Mouse (Mus musculus): ENCODE results near the gene Tnpo3. TPM values are rescaled to one million over a fixed set of nuclear protein-coding genes. Genes with fewer than 3 reads are reported as not detected.
A peak's percentile ranks its signal among the peaks of the same experiment; 100 is the strongest.

Tnpo3 gene
- polyA plus RNA-seq, 1 experiment: 62.6 TPM

GRCm38 (mm10) chr6:29524034-29524489, 85.6 kb downstream of the Tnpo3 start:
- Histone ChIP-seq H3K4me3 (ENCODE audit: control insufficient read depth, insufficient read depth, low read length) (no peak overlapping the region), H3K27me3 (ENCODE audit: control insufficient read depth, insufficient read depth, low read length) (peaks cover 19% of the 10 kb centered on the region), H3K36me3 (ENCODE audit: control insufficient read depth, insufficient read depth, low read length) (no peaks in the 10 kb centered on the region), H3K4me1 (replicated peaks; ENCODE audit: control insufficient read depth, insufficient read depth, low read length) (peaks cover 22% of the 10 kb centered on the region), H3K27ac (ENCODE audit: control insufficient read depth, insufficient read depth, low read length) (0 out of 2 replicates have a peak overlapping the region, but pooled peaks have one; percentile 23)
- WGBS: 29% methylated on average over 6 of the region's 6 CpGs
- no peak for DNase-seq
- no peak for TF ChIP-seq POLR2A (IDR thresholded peaks at IDR 0.05; ENCODE audit: control insufficient read depth, extremely low read depth, insufficient read depth, low read length, poor library complexity)
- no peak for TF ChIP-seq CTCF (IDR thresholded peaks at IDR 0.05; ENCODE audit: borderline replicate concordance, control insufficient read depth, extremely low read depth, insufficient read depth, low read length, poor library complexity)

DNA sequence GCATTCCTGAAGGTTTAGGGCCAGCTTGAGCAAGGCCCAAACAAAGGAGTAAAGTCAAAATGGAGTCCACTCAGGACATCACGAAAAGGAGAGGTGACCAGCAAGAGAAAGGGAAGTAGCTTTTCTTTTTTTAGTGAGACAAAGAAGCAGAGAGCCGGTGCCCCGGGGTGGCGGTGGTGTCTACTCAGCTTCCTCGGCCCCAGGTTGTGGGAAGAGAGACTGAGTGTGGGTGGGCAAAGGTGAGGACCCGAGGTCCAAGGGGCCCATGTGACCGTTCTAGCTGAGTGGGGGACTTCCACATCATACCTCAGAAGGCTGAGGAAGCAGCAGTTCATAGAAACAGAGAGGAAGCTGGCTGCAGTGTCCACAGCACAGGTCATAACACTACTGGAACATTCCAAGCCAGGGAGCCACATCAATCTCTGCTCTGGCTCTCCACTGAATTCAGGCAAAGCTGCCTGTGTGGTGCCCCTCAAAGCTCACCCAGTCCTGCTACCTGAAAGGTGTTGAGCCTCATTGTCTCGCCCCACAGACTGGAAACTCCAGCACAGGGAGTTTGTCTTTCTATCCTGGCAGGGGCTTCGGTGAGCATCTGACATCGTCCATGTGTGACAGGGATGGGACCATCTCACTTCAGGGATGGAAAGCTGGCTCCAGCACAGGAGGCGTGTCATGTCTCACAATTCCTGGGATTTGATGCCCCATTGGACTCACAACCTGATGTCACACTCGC, 86.2 kb downstream of the Tnpo3 start:
- no peak for TF ChIP-seq POLR2A (IDR thresholded peaks at IDR 0.05; ENCODE audit: control insufficient read depth, extremely low read depth, insufficient read depth, low read length, poor library complexity)
- no peak for TF ChIP-seq CTCF (IDR thresholded peaks at IDR 0.05; ENCODE audit: borderline replicate concordance, control insufficient read depth, extremely low read depth, insufficient read depth, low read length, poor library complexity)
- DNase-seq: no peak
- 49% methylated on average over 12 of the region's 12 CpGs for WGBS
- Histone ChIP-seq H3K27ac (ENCODE audit: control insufficient read depth, insufficient read depth, low read length) (peak overlapping the region; percentile 45; the same call in 1 of the 2 replicates), H3K36me3 (ENCODE audit: control insufficient read depth, insufficient read depth, low read length) (no peaks in the 10 kb centered on the region), H3K4me3 (ENCODE audit: control insufficient read depth, insufficient read depth, low read length) (no peak overlapping the region), H3K4me1 (replicated peaks; ENCODE audit: control insufficient read depth, insufficient read depth, low read length) (peaks cover 20% of the 10 kb centered on the region), H3K27me3 (ENCODE audit: control insufficient read depth, insufficient read depth, low read length) (peaks cover 19% of the 10 kb centered on the region)

DNA sequence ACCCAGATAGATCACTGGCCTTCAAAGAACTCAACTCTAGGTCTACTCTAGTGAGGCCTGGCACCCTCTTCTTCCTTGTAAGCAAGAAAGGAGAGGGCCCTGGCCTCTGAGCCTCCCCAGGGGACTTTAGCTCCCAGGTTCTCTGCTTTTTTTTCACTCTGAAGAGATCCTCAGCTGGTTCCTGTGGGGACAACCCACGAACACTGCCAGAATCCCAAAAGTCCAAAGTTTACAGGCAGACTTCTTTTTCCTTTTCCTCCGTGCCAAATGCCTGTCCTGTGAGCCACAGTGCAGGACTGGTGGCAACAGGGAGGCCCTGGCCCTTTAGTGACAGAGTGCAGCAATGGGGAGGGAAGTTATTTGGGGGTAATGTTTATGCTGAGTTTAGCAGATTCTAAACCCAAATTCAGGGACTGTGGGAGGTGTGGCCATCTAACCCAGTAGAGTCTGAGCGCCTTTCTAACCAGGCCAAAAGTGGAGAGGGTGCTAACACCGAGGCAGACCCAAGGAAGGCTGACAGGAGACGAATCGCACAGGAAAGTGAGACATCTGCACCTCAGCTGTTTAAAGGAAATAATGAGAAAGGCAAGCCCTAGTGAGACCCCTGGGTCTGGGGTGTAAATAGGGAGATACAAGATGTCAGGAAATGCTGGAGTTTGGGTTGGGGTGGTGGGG, 86.9 kb downstream of the Tnpo3 start:
- TF ChIP-seq CTCF (IDR thresholded peaks at IDR 0.05; ENCODE audit: borderline replicate concordance, control insufficient read depth, extremely low read depth, insufficient read depth, low read length, poor library complexity): no peak
- TF ChIP-seq POLR2A (IDR thresholded peaks at IDR 0.05; ENCODE audit: control insufficient read depth, extremely low read depth, insufficient read depth, low read length, poor library complexity): no peak
- Histone ChIP-seq H3K4me3 (ENCODE audit: control insufficient read depth, insufficient read depth, low read length) (no peak overlapping the region), H3K4me1 (replicated peaks; ENCODE audit: control insufficient read depth, insufficient read depth, low read length) (peaks cover 15% of the 10 kb centered on the region), H3K36me3 (ENCODE audit: control insufficient read depth, insufficient read depth, low read length) (no peaks in the 10 kb centered on the region), H3K27me3 (ENCODE audit: control insufficient read depth, insufficient read depth, low read length) (peaks cover 12% of the 10 kb centered on the region), H3K27ac (ENCODE audit: control insufficient read depth, insufficient read depth, low read length) (peak overlapping the region; percentile 31; the same call in 1 of the 2 replicates)
- DNase-seq: no peak
- WGBS: 79% methylated on average over 6 of the region's 6 CpGs

GRCm38 (mm10) chr6:29517139-29517538, 92.5 kb downstream of the Tnpo3 start:
- no peaks in the 10 kb centered on the region for H3K27me3 ChIP-seq (ENCODE audit: control insufficient read depth, insufficient read depth, low read length)
- H3K4me1 ChIP-seq (replicated peaks; ENCODE audit: control insufficient read depth, insufficient read depth, low read length): peaks cover 7% of the 10 kb centered on the region
- no peak overlapping the region for H3K27ac ChIP-seq (ENCODE audit: control insufficient read depth, insufficient read depth, low read length)
- DNase-seq: peak; percentile 68
- no peak for TF ChIP-seq POLR2A (IDR thresholded peaks at IDR 0.05; ENCODE audit: control insufficient read depth, extremely low read depth, insufficient read depth, low read length, poor library complexity)
- TF ChIP-seq CTCF (IDR thresholded peaks at IDR 0.05; ENCODE audit: borderline replicate concordance, control insufficient read depth, extremely low read depth, insufficient read depth, low read length, poor library complexity): peak; percentile 91; the same call in 1 of the 2 replicates
- H3K36me3 ChIP-seq (ENCODE audit: control insufficient read depth, insufficient read depth, low read length): no peaks in the 10 kb centered on the region
- WGBS: 7% methylated on average over 5 of the region's 5 CpGs
- H3K4me3 ChIP-seq (ENCODE audit: control insufficient read depth, insufficient read depth, low read length): no peak overlapping the region

- Histone ChIP-seq H3K27ac (ENCODE audit: control insufficient read depth, insufficient read depth, low read length) (no peak overlapping the region), H3K4me3 (ENCODE audit: control insufficient read depth, insufficient read depth, low read length) (no peak overlapping the region), H3K4me1 (replicated peaks; ENCODE audit: control insufficient read depth, insufficient read depth, low read length) (peaks cover 7% of the 10 kb centered on the region), H3K27me3 (ENCODE audit: control insufficient read depth, insufficient read depth, low read length) (peaks cover under 1% of the 10 kb centered on the region; the same call in 1 of the 2 replicates), H3K36me3 (ENCODE audit: control insufficient read depth, insufficient read depth, low read length) (no peaks in the 10 kb centered on the region)
- under 1% methylated on average over 11 of the region's 11 CpGs for WGBS
- TF ChIP-seq CTCF (IDR thresholded peaks at IDR 0.05; ENCODE audit: borderline replicate concordance, control insufficient read depth, extremely low read depth, insufficient read depth, low read length, poor library complexity) (no peak), POLR2A (IDR thresholded peaks at IDR 0.05; ENCODE audit: control insufficient read depth, extremely low read depth, insufficient read depth, low read length, poor library complexity) (no peak)
- DNase-seq: peak; percentile 16
Observed at GRCm38 (mm10) chr6:29513284-29513683, 96.4 kb downstream of the Tnpo3 start.

DNA sequence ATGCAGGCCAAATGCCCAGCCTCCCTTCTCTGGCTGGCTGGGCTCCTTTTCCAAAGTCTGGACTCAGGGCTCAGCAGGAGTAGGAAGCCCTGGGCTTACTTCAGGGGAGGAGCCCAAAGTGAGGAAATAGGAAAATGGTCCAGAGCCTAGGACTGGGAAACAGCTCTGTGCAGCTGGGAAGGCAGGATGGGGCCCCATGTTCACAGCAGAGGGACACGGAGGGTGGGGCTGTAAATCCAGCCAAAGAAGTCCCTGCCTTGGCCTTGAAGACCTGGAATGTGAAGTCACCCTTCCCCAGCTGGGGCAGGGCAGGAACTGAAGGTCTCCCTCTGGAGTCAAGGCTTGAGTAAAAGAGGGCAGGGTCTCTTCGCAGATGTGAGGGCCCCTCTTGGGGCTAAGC, 100.6 kb downstream of the Tnpo3 start:
- peaks cover 7% of the 10 kb centered on the region for H3K4me1 ChIP-seq (replicated peaks; ENCODE audit: control insufficient read depth, insufficient read depth, low read length)
- TF ChIP-seq POLR2A (IDR thresholded peaks at IDR 0.05; ENCODE audit: control insufficient read depth, extremely low read depth, insufficient read depth, low read length, poor library complexity): no peak
- no peak for TF ChIP-seq CTCF (IDR thresholded peaks at IDR 0.05; ENCODE audit: borderline replicate concordance, control insufficient read depth, extremely low read depth, insufficient read depth, low read length, poor library complexity)
- H3K27me3 ChIP-seq (ENCODE audit: control insufficient read depth, insufficient read depth, low read length): peaks cover 6% of the 10 kb centered on the region; the same call in 1 of the 2 replicates
- H3K27ac ChIP-seq (ENCODE audit: control insufficient read depth, insufficient read depth, low read length): no peak overlapping the region
- DNase-seq: no peak
- no peaks in the 10 kb centered on the region for H3K36me3 ChIP-seq (ENCODE audit: control insufficient read depth, insufficient read depth, low read length)
- 87% methylated on average over 2 of the region's 2 CpGs for WGBS
- no peak overlapping the region for H3K4me3 ChIP-seq (ENCODE audit: control insufficient read depth, insufficient read depth, low read length)
